Mouse (Mus musculus) ovary, postnatal 36 days (tissue): ENCODE data around the gene Fam234a.
"Not testable (repeated sequence)": the region's sequence is repeated elsewhere in the genome, so short reads cannot be mapped to it uniquely, and the experiment has no call there.

Experiments used
- DNase-seq: peaks from one replicate; pipeline ENCODE4 v3.0.0; 2022; ENCODE audit warnings: low spot score, mixed read lengths

Gene Fam234a

DNA sequence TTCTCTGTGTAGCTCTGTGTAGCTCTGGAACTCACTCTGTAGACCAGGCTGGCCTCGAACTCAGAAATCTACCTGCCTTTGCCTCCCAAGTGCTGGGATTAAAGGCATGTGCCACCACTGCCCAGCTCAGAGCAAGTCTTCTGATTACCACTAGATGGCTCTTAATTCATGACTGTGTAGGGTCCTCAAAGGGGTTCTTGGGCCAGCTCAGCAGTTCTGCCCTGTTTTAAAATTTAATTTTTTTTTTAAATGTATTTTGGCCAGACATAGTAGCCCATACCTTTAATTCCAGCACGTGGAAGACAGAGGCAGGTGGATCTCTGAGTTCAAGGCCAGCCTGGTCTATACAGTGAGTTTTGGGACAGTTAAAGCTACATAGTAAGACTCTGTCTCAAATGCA is 68.8 kb downstream of the Fam234a start:
- DNase-seq, result not testable (repeated sequence)

DNA sequence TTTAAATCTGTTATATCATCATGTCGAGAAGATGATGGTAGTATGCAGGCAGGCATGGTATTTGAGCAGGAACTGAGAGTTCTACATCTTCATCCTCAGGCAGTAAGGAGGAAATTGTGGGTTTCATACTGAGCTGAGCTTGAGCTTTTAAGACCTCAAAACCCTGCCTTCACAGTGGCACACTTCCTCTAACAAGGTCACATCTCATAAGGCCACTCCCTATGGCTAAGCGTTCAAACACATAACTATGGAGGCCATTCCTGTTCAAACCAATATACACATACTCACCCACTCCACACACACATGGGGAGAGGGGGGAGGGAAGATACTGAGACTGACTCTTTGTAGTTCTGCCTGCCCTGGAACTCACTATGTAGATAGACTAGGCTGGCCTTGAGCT is 76.0 kb downstream of the Fam234a start:
- DNase-seq, result no peak

DNA sequence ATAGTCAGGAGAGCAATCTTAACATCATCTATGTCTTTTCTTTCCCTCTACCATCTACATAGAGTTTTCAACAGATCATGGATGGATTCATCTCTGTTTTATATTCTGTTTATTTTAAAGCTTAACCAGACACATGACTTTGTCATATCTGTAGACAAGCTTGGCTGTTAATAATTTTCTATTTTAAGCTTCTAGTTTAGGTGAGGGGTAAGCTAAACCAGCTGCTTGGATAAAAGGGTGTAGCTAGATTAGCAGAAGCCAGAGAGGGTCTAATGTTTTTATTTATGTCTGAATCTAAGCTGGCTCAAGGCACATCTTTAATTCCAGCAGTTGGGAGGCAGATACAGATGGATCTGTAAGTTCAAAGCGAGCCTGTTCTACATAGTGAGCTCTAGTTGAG is 81.3 kb downstream of the Fam234a start:
- DNase-seq, result no peak
